Mouse (Mus musculus): ENCODE data around the gene Socs1.

The Socs1 gene

GRCm38 (mm10) chr16:10786782-10787547 lies 1.6 kb upstream of the Socs1 start:
- DNase-seq, result no peak

- DNase-seq, result peak; percentile 84 to 90
Measured at GRCm38 (mm10) chr16:10786288-10786687, 952 bp upstream of the Socs1 start.

DNA sequence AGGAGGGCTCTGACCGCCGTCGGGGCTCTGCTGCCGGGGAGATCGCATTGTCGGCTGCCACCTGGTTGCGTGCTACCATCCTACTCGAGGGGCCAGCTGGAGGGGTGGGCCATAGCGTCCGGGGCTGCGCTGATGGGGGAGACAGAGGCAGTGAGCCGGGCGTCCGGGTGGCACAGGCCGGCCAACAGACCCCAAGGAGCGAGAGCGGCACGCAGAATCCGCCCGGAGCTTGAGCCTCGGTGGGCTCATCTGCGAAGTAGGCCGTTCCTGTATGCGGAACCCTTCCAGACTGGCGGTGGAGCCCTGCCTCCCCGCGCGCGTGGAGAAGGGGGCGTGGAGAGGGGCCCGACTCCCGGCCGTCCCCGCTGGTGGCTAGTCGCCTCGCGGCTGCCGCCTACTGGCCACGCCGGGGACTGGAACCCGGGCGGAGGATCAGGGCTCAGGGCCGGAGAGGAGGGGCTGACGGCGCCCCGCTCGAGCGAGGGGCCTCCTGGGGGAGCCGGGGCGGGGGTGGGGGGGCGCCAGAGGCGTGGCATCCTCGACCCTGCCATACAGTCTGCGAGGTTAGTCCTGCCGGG lies 454 bp downstream of the Socs1 start:
- peak; percentile 98 to 99 for DNase-seq

DNA sequence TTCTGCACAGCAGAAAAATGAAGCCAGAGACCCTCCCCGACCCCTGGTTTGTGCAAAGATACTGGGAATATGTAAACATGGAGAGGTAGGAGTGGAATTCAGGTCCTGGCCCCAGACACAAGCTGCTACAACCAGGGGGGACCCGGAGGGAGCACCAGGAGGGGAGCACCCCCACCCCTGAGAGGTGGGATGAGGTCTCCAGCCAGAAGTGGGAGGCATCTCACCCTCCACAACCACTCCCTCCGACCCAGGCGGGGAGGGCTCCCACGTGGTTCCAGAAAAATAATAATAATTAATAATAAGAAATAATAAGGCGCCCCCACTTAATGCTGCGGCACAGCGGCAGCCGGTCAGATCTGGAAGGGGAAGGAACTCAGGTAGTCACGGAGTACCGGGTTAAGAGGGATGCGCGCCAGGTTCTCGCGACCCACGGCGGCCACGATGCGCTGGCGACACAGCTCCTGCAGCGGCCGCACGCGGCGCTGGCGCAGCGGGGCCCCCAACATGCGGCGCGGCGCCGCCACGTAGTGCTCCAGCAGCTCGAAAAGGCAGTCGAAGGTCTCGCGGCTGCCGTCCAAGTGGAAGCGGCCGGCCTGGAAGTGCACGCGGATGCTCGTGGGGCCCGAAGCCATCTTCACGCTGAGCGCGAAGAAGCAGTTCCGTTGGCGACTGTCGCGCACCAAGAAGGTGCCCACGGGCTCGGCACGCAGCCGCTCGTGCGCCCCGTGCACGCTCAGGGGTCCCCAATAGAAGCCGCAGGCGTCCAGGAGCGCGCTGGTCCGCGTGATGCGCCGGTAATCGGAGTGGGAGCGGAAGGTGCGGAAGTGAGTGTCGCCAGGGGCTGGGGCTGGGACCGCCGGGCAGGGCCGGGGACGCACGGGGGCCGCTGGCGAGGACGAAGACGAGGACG lies 1.2 kb downstream of the Socs1 start:
- peak; percentile 39 to 74 for DNase-seq

- DNase-seq, result no peak
Measured at GRCm38 (mm10) chr16:10783451-10783850, 1.9 kb downstream of the Socs1 start.

- peak in 1 of 2 experiments; percentile 46 for DNase-seq
Measured at GRCm38 (mm10) chr16:10783152-10783434, 2.2 kb downstream of the Socs1 start.

- peak in 1 of 2 experiments; percentile 55 for DNase-seq
Measured at GRCm38 (mm10) chr16:10782377-10783151, 2.8 kb downstream of the Socs1 start.

DNA sequence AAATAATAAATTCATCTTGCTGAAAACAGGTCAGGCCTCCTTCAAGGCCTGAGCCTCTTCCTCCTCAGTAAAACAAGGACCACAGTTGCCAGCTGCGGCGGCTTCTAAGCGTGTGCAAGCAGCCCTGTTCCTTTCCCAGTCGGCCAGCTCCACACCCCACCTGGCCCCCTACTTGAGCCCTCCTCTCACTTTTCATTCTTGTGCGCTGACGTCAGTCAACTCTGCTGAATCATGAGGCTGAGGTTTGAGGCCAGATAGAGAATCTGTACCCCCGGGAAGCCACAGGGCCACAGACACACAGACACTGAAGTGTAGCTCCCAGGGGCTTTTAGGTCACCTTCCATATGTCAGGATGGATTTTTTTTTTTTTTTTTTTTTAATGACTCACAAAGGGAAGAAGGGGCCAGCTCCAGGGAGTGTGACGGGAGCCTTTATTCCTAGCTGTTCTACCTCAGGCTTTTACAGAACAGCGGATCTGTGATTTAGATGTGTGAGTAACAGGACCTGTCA lies 3.4 kb downstream of the Socs1 start:
- peak; percentile 49 to 76 for DNase-seq

GRCm38 (mm10) chr16:10780631-10781120 lies 4.7 kb downstream of the Socs1 start:
- peak in 1 of 2 experiments; percentile 33 for DNase-seq

GRCm38 (mm10) chr16:10777579-10778160 lies 7.7 kb downstream of the Socs1 start:
- no peak for DNase-seq

DNA sequence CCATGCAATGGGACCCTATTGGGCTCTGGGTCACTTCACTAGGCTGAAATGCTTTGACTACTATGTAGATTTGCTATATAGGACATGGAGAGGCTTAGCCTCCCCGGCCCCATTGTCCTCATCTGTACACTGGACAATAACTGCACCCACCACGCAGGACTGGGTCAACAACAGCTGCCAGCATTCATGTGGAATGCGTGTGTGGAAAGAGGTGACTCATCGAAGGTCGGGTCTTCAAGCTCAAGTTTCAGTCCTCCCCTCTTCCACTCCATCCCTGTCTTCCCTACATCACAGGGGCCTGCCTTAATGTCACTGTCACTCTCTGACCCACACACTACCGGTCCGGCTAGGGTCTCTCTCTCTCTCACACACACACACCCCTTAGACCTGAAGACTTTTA lies 9.0 kb downstream of the Socs1 start:
- no peak for DNase-seq

GRCm38 (mm10) chr16:10774726-10775125 lies 10.6 kb downstream of the Socs1 start:
- no peak for DNase-seq

DNA sequence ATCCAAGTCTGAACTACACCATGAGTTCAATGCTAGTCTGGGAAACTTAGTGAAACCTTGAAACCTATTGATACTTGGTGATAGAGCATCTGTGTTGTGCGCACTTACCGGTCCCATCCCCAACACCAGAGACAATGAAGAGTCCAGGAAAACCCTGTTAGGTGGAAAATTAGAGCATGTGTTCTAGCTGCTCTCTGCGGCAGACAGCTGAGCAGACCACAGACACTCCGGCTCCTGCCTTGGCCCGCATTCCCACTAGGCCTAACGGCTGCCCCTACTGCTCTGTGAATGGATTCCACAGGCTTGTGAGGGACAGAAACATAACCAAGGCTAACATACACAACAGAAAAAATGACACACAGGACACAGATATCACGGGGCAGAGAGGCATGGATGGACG lies 11.8 kb downstream of the Socs1 start:
- DNase-seq, result no peak

GRCm38 (mm10) chr16:10771769-10772510 lies 13.4 kb downstream of the Socs1 start:
- peak; percentile 72 to 85 for DNase-seq

GRCm38 (mm10) chr16:10770531-10771325 lies 14.6 kb downstream of the Socs1 start:
- DNase-seq, result peak in 1 of 2 experiments; percentile 56

DNA sequence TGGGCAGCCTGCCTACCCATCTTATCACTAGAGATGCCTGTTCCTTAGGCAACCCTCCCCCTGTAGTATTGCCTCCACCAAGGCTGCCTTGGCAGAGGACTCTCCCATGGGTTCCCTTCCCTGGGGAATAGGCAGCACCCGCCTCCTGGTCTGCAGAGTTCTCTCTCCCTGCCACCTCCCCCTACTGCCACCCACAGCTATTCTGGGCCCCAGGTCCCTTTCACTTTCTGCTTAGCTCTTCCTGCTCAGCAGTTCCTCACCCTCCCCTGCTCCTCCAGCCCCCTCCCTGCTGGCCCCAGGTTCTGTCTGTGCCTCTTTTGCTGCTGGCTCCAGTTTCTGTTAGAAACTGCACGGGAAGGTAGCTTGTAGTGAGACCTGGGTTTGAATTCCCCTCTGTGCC lies 15.7 kb downstream of the Socs1 start:
- peak; percentile 72 to 83 for DNase-seq

DNA sequence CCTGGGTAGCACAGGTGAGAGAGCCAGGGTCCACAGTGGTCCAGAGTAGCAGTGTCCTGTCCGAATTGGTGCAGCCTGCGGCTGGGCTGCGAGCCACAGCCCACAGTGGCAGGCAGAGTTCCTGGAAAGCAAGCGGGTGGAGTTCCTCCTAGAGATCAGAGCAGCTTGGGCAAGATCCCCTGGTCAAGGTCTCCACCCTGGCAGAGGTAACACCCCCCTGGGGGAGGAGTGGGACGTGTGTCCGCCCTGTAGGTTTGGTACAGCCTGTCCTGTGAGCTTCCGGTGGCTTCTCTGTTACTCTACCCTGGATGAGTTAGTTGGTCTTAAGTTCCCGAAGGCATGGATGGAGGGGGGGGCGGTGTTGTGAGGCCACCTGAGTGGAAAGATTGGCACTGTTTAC lies 16.5 kb downstream of the Socs1 start:
- DNase-seq, result peak in 1 of 2 experiments; percentile 50

- peak; percentile 71 to 77 for DNase-seq
Measured at GRCm38 (mm10) chr16:10767158-10767557, 18.2 kb downstream of the Socs1 start.

DNA sequence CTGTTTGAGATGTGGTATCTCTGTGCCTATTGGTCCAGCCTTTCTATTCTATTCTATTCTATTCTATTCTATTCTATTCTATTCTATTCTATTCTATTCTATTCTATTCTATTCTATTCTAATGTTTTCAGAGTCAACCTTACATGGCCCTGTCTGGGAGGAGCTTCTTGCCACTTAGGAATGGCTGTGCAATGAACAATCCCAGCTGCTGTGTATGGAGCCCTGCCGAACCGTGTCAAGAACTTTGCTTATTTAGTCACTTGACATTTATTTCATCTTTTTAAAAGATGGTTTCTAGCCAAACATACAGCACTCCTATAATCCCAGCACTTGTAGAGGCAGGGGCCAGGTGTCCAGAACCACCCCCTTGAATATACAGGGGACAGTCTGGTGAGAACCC lies 21.0 kb downstream of the Socs1 start:
- no peak for DNase-seq

DNA sequence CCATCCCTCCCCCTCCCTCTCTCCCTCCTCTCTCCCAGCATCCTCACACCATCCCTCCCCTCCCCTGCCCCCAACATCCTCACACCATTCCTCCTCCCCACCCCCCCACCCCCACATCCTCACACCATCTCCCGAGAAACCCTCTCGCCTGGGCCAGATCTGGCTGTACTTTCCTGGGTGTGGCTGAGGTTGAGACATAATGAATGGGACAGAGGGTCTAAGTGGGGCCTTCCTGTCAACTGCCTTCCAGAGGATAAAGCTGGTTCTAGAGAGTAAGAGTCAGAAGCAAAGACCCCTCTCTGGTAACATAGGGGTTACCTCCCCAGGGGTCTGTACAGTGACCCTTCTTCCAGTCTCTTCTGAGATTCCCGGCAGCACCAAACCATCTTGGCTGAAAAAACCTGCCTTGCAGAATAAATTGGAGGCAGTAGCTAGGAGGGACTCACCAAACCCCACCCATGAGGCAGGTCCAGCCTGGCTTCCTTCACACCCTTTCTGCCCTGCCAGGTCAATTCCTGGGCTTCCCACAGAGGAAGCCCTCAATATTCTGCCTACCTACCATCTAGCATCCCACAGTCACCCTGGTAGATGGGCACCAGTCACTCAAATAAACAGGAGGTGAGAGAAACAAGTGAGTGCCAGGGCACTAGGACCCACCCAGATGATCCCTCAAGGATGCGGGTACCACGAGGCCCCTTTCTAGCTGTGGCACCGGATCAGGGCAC lies 21.6 kb downstream of the Socs1 start:
- no peak for DNase-seq

All from thymus, postnatal 36 days (tissue).